Mouse (Mus musculus) cerebellum, adult 9-11 months (tissue): ENCODE results near the gene Trim27.

ENCODE experiments used
- DNase-seq: peaks from one replicate; pipeline ENCODE4 v3.0.0; 2022

Gene Trim27

GRCm38 (mm10) chr13:21172241-21173027 lies 6.8 kb upstream of the Trim27 start:
- peak; percentile 72 for DNase-seq

- DNase-seq, result peak; percentile 67
Observed at GRCm38 (mm10) chr13:21173072-21173471, 6.2 kb upstream of the Trim27 start.

- no peak for DNase-seq
Observed at GRCm38 (mm10) chr13:21176733-21177132, 2.5 kb upstream of the Trim27 start.

- DNase-seq, result no peak
Observed at GRCm38 (mm10) chr13:21177657-21178056, 1.6 kb upstream of the Trim27 start.

- DNase-seq, result no peak
Observed at GRCm38 (mm10) chr13:21178364-21178763, 881 bp upstream of the Trim27 start.

GRCm38 (mm10) chr13:21179724-21180550 lies 692 bp downstream of the Trim27 start:
- DNase-seq, result peak; percentile 88

- DNase-seq, result peak; percentile 74
Observed at GRCm38 (mm10) chr13:21180551-21181530, 1.6 kb downstream of the Trim27 start.

- DNase-seq, result no peak
Observed at GRCm38 (mm10) chr13:21181996-21182395, 2.8 kb downstream of the Trim27 start.

- DNase-seq, result no peak
Observed at GRCm38 (mm10) chr13:21183066-21183465, 3.8 kb downstream of the Trim27 start.

GRCm38 (mm10) chr13:21183661-21184060 lies 4.4 kb downstream of the Trim27 start:
- no peak for DNase-seq

GRCm38 (mm10) chr13:21185521-21185920 lies 6.3 kb downstream of the Trim27 start:
- no peak for DNase-seq

GRCm38 (mm10) chr13:21195406-21196228 lies 16.4 kb downstream of the Trim27 start:
- DNase-seq, result no peak

- no peak for DNase-seq
Observed at GRCm38 (mm10) chr13:21197721-21198120, 18.5 kb downstream of the Trim27 start.

GRCm38 (mm10) chr13:21198313-21198712 lies 19.1 kb downstream of the Trim27 start:
- no peak for DNase-seq

GRCm38 (mm10) chr13:21199046-21200028 lies 20.1 kb downstream of the Trim27 start:
- no peak for DNase-seq

- DNase-seq, result peak; percentile 93
Observed at GRCm38 (mm10) chr13:21200043-21200999, 21.1 kb downstream of the Trim27 start.

GRCm38 (mm10) chr13:21215275-21215983 lies 36.2 kb downstream of the Trim27 start:
- DNase-seq, result peak; percentile 70

GRCm38 (mm10) chr13:21216781-21217180 lies 37.5 kb downstream of the Trim27 start:
- no peak for DNase-seq
